In the genomic region with DNA sequence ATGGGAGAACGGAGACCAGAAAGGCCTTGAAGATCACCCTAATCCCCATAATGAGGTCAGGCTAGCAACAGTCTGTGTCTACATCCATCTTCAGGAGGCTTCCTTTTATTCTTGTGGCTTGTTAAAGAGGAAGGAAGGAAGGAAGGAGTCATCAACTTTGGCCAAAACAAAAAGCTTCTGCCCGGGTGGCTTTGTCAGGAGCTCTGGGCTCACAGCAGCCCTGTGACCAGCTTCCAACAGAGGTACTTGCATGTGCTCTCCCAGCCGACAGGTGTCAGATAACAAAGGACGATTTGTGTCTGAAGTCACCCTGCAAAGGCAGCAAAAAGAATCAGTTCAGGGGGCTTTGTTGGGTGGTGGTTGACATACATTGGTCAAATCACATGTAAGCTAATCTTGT, we compare ENCODE assay signal across 13 mouse cellular contexts. TPM values are rescaled to one million over a fixed set of nuclear protein-coding genes. Genes with fewer than 3 reads are reported as not detected.
DNase-seq lines count a peak whose midpoint lies in the region; ATAC-seq and TF ChIP-seq lines count a peak whose summit lies in the region.
"Had no signal": no experiment of that assay in that cellular context is flagged by ENCODE, and none has a peak within 500 bp of the region (broad histone marks: within the 10 kb centered on the region; RNA-seq: fewer than 3 reads in every experiment).

No protein-coding gene starts in this region.

- 0 out of 2 replicates have a peak overlapping the region, but pooled peaks have one; percentile 29 for H3K27ac ChIP-seq in layer of hippocampus, adult 2 months
- H3K27ac ChIP-seq in kidney, postnatal 0 days, result no peak overlapping the region
- H3K27ac ChIP-seq: forebrain, embryonic 15.5 days; heart, embryonic 13.5 days had no signal

- no peaks in the 10 kb centered on the region for H3K27me3 ChIP-seq in kidney, postnatal 0 days (ENCODE audit: insufficient read depth, low read length)
- H3K27me3 ChIP-seq: forebrain, embryonic 15.5 days; heart, embryonic 13.5 days had no signal

- no peak overlapping the region for H3K4me3 ChIP-seq in layer of hippocampus, adult 2 months
- no peak overlapping the region for H3K4me3 ChIP-seq in kidney, postnatal 0 days (replicated peaks; ENCODE audit: low read depth, low read length)
- H3K4me3 ChIP-seq: forebrain, embryonic 15.5 days; heart, embryonic 13.5 days had no signal

- H3K4me2 ChIP-seq in kidney, postnatal 0 days (ENCODE audit: low read length), result no peak overlapping the region
- H3K4me2 ChIP-seq: forebrain, embryonic 15.5 days; heart, embryonic 13.5 days had no signal

- H3K4me1 ChIP-seq in kidney, postnatal 0 days (replicated peaks; ENCODE audit: insufficient read depth, low read length), result peaks cover 4% of the 10 kb centered on the region; the same call in 1 of the 2 replicates
- H3K4me1 ChIP-seq: forebrain, embryonic 15.5 days had no signal

- TF ChIP-seq CTCF in layer of hippocampus, adult 2 months (conservative IDR thresholded peaks at IDR 0.05), result no peak
- 0 out of 2 replicates have a peak, but pooled peaks have one; percentile 19 for TF ChIP-seq CTCF in kidney, postnatal 0 days (IDR thresholded peaks at IDR 0.05; ENCODE audit: low read depth)

- peak; percentile 22 for DNase-seq in adrenal gland, postnatal 14 days
- DNase-seq in adrenal gland, postnatal 25 days, result no peak
- no peak for DNase-seq in layer of hippocampus, adult 2 months (ENCODE audit: low spot score in 2 of 2)
- DNase-seq in layer of hippocampus, adult 18-20 months (ENCODE audit: low spot score in 2 of 2), result no peak
- peak; percentile 37 for DNase-seq in kidney, postnatal 0 days (ENCODE audit: low spot score)
- no peak for DNase-seq in cerebellum, adult 8-10 months
- DNase-seq: cerebellum, postnatal 14 days; thymus, postnatal 25 days had no signal

- 25% methylated on average over 4 of the region's 4 CpGs for WGBS in kidney, postnatal 0 days

- H3K9me3 ChIP-seq in kidney, postnatal 0 days (replicated peaks; ENCODE audit: low read length), result no peaks in the 10 kb centered on the region
- H3K9me3 ChIP-seq: forebrain, embryonic 15.5 days; heart, embryonic 13.5 days had no signal

- peaks cover 49% of the 10 kb centered on the region for H3K36me3 ChIP-seq in kidney, postnatal 0 days (ENCODE audit: insufficient read depth, low read length)

- no peak overlapping the region; the same call in 1 of the 2 replicates for H3K9ac ChIP-seq in kidney, postnatal 0 days (ENCODE audit: low read depth, low read length)
- H3K9ac ChIP-seq: forebrain, embryonic 15.5 days; heart, embryonic 13.5 days had no signal

- ATAC-seq in kidney, postnatal 0 days (replicated peaks; ENCODE audit: low FRiP score, low read depth), result no peak; the same call in 1 of the 2 replicates
- peak; percentile 62 for ATAC-seq in neutrophil, adult 5-6 weeks (ENCODE audit: extremely low read depth, insufficient number of reproducible peaks, low FRiP score, poor library complexity, severe bottlenecking)
- ATAC-seq in frontal cortex, adult (ENCODE audit: low TSS enrichment), result no peak
- ATAC-seq: forebrain, embryonic 15.5 days had no signal

RNA-seq across cellular contexts. Expression of a gene that starts 57.1 kb away (rescaled TPM):
- total RNA-seq in adrenal gland, postnatal 14 days (2021), result 30.9 and 38.4 TPM in 2 replicates
- 35.7 and 36.5 TPM in 2 replicates for total RNA-seq in adrenal gland, postnatal 25 days (2021)
- 10 to 100 TPM; 36.4 to 42.3 TPM for total RNA-seq in layer of hippocampus, adult 2 months (2021)
- 10 to 100 TPM; 34.6 to 37.8 TPM for total RNA-seq in layer of hippocampus, adult 18-20 months (2021)
- 56.8 TPM in 2 replicates for polyA plus RNA-seq in kidney, postnatal 0 days (2015; fragmentation: Nextera tagmentation; extraction: Ambion mirVana)
- 1.1 and 2.0 TPM in 2 replicates for total RNA-seq in neutrophil, adult 5-6 weeks (2017)
- total RNA-seq: MEL had no signal

Comparison
In these comparisons a context has a peak if more than half of its experiments do, and no peak if none do; other contexts are left out.
1. DNase-seq: peak in adrenal gland, postnatal 14 days (single experiment) and kidney, postnatal 0 days (single experiment); none in adrenal gland, postnatal 25 days (single experiment), layer of hippocampus, adult 2 months (0 of 2), layer of hippocampus, adult 18-20 months (0 of 2) and cerebellum, adult 8-10 months (single experiment).
2. RNA of a gene that starts 57.1 kb away (total RNA-seq): 36.4 to 42.3 TPM in layer of hippocampus, adult 2 months, 34.6 to 37.8 TPM in layer of hippocampus, adult 18-20 months, 35.7 to 36.5 TPM in adrenal gland, postnatal 25 days and 30.9 to 38.4 TPM in adrenal gland, postnatal 14 days; 1.1 to 2.0 TPM in neutrophil, adult 5-6 weeks; every median in the first group is over 10 times any median in the second.